Mouse (Mus musculus): ENCODE data around the gene Nkpd1. TPM values are rescaled to one million over a fixed set of nuclear protein-coding genes. Genes with fewer than 3 reads are reported as not detected.
"Not testable (repeated sequence)": the region's sequence is repeated elsewhere in the genome, so short reads cannot be mapped to it uniquely, and the experiment has no call there.

The Nkpd1 gene
- polyA plus RNA-seq, 1 experiment from 2014 or later: not detected

GRCm38 (mm10) chr7:19508150-19508923 is 9.3 kb upstream of the Nkpd1 start, which contains the start of the genes Bloc1s3 and Trappc6a:
Gene Bloc1s3 (minus strand): TSS chr7:19508367.
Gene Trappc6a (plus strand): TSS chr7:19508395.
- no peaks in the 10 kb centered on the region; the same call in 1 of the 2 replicates for H3K4me1 ChIP-seq (ENCODE audit: control insufficient read depth, insufficient read depth, low read length)
- peak within 1 kb of the TSS; percentile 87 for H3K9ac ChIP-seq (replicated peaks; ENCODE audit: low read length)
- peak; percentile 80 for ATAC-seq (replicated peaks; ENCODE audit: insufficient number of reproducible peaks, low FRiP score, low TSS enrichment, low read depth)
- peak within 1 kb of the TSS; percentile 17 for H3K27ac ChIP-seq (replicated peaks; ENCODE audit: low read depth, low read length)
- peak within 1 kb of the TSS; percentile 77 for H3K4me3 ChIP-seq (ENCODE audit: low read depth, low read length)
- H3K9me3 ChIP-seq (replicated peaks; ENCODE audit: control insufficient read depth, low read length): no peaks in the 10 kb centered on the region
- H3K4me2 ChIP-seq (ENCODE audit: low read depth, low read length): peak within 1 kb of the TSS; percentile 96
- under 1% methylated on average over 56 of the region's 56 CpGs for WGBS
- DNase-seq (ENCODE audit: low spot score): peak; percentile 95
- H3K36me3 ChIP-seq (replicated peaks; ENCODE audit: control insufficient read depth, insufficient read depth, low read depth, low read length): no peaks in the 10 kb centered on the region
- H3K27me3 ChIP-seq (ENCODE audit: control insufficient read depth, insufficient read depth, low read length): no peaks in the 10 kb centered on the region

- 11% methylated on average over 15 of the region's 15 CpGs for WGBS
- DNase-seq (ENCODE audit: low spot score) (no peak), ATAC-seq (replicated peaks; ENCODE audit: insufficient number of reproducible peaks, low FRiP score, low TSS enrichment, low read depth) (peak; percentile 5)
- Histone ChIP-seq H3K27me3 (ENCODE audit: control insufficient read depth, insufficient read depth, low read length) (no peaks in the 10 kb centered on the region), H3K4me3 (ENCODE audit: low read depth, low read length) (peak overlapping the region; percentile 77), H3K4me2 (ENCODE audit: low read depth, low read length) (peak overlapping the region; percentile 96), H3K4me1 (ENCODE audit: control insufficient read depth, insufficient read depth, low read length) (no peaks in the 10 kb centered on the region; the same call in 1 of the 2 replicates), H3K9me3 (replicated peaks; ENCODE audit: control insufficient read depth, low read length) (no peaks in the 10 kb centered on the region), H3K36me3 (replicated peaks; ENCODE audit: control insufficient read depth, insufficient read depth, low read depth, low read length) (no peaks in the 10 kb centered on the region), H3K9ac (replicated peaks; ENCODE audit: low read length) (peak overlapping the region; percentile 87), H3K27ac (replicated peaks; ENCODE audit: low read depth, low read length) (no peak overlapping the region)
Observed at GRCm38 (mm10) chr7:19508924-19509568, 8.6 kb upstream of the Nkpd1 start.

- DNase-seq (ENCODE audit: low spot score): no peak
- no peaks in the 10 kb centered on the region for H3K9me3 ChIP-seq (replicated peaks; ENCODE audit: control insufficient read depth, low read length)
- peak overlapping the region; percentile 96 for H3K4me2 ChIP-seq (ENCODE audit: low read depth, low read length)
- WGBS: 96% methylated on average over 7 of the region's 7 CpGs
- no peak overlapping the region; the same call in 1 of the 2 replicates for H3K9ac ChIP-seq (replicated peaks; ENCODE audit: low read length)
- H3K4me3 ChIP-seq (ENCODE audit: low read depth, low read length): peak overlapping the region; percentile 77
- ATAC-seq (replicated peaks; ENCODE audit: insufficient number of reproducible peaks, low FRiP score, low TSS enrichment, low read depth): no peak
- H3K27me3 ChIP-seq (ENCODE audit: control insufficient read depth, insufficient read depth, low read length): no peaks in the 10 kb centered on the region
- H3K4me1 ChIP-seq (ENCODE audit: control insufficient read depth, insufficient read depth, low read length): no peaks in the 10 kb centered on the region; the same call in 1 of the 2 replicates
- H3K27ac ChIP-seq (replicated peaks; ENCODE audit: low read depth, low read length): no peak overlapping the region
- H3K36me3 ChIP-seq (replicated peaks; ENCODE audit: control insufficient read depth, insufficient read depth, low read depth, low read length): no peaks in the 10 kb centered on the region
Observed at GRCm38 (mm10) chr7:19509786-19510185, 7.9 kb upstream of the Nkpd1 start.

- H3K4me1 ChIP-seq (ENCODE audit: control insufficient read depth, insufficient read depth, low read length); H3K27ac ChIP-seq (replicated peaks; ENCODE audit: low read depth, low read length); H3K36me3 ChIP-seq (replicated peaks; ENCODE audit: control insufficient read depth, insufficient read depth, low read depth, low read length); ATAC-seq (replicated peaks; ENCODE audit: insufficient number of reproducible peaks, low FRiP score, low TSS enrichment, low read depth); DNase-seq (ENCODE audit: low spot score); H3K4me3 ChIP-seq (ENCODE audit: low read depth, low read length); H3K27me3 ChIP-seq (ENCODE audit: control insufficient read depth, insufficient read depth, low read length); H3K9me3 ChIP-seq (replicated peaks; ENCODE audit: control insufficient read depth, low read length); H3K4me2 ChIP-seq (ENCODE audit: low read depth, low read length); H3K9ac ChIP-seq (replicated peaks; ENCODE audit: low read length): not testable (repeated sequence)
- WGBS: 93% methylated on average over 6 of the region's 7 CpGs
Observed at GRCm38 (mm10) chr7:19511934-19512333, 5.7 kb upstream of the Nkpd1 start.

- no peaks in the 10 kb centered on the region for H3K9me3 ChIP-seq (replicated peaks; ENCODE audit: control insufficient read depth, low read length)
- ATAC-seq (replicated peaks; ENCODE audit: insufficient number of reproducible peaks, low FRiP score, low TSS enrichment, low read depth) (no peak), DNase-seq (ENCODE audit: low spot score) (no peak)
- no peak overlapping the region for H3K4me2 ChIP-seq (ENCODE audit: low read depth, low read length)
- 83% methylated on average over 6 of the region's 6 CpGs for WGBS
- H3K4me1 ChIP-seq (ENCODE audit: control insufficient read depth, insufficient read depth, low read length): no peaks in the 10 kb centered on the region; the same call in 1 of the 2 replicates
- H3K27ac ChIP-seq (replicated peaks; ENCODE audit: low read depth, low read length): no peak overlapping the region
- no peaks in the 10 kb centered on the region for H3K36me3 ChIP-seq (replicated peaks; ENCODE audit: control insufficient read depth, insufficient read depth, low read depth, low read length)
- H3K27me3 ChIP-seq (ENCODE audit: control insufficient read depth, insufficient read depth, low read length): peaks cover 1% of the 10 kb centered on the region; the same call in 1 of the 2 replicates
- H3K4me3 ChIP-seq (ENCODE audit: low read depth, low read length): no peak overlapping the region
- no peak overlapping the region for H3K9ac ChIP-seq (replicated peaks; ENCODE audit: low read length)
Observed at GRCm38 (mm10) chr7:19512353-19512752, 5.3 kb upstream of the Nkpd1 start.

GRCm38 (mm10) chr7:19520032-19520431 is 2.4 kb downstream of the Nkpd1 start:
- H3K4me3 ChIP-seq (ENCODE audit: low read depth, low read length): peak overlapping the region; percentile 26

GRCm38 (mm10) chr7:19523017-19523756 is 5.5 kb downstream of the Nkpd1 start:
- DNase-seq (ENCODE audit: low spot score): no peak
- Histone ChIP-seq H3K27ac (replicated peaks; ENCODE audit: low read depth, low read length) (no peak overlapping the region), H3K4me1 (ENCODE audit: control insufficient read depth, insufficient read depth, low read length) (peaks cover 7% of the 10 kb centered on the region; the same call in 1 of the 2 replicates), H3K36me3 (replicated peaks; ENCODE audit: control insufficient read depth, insufficient read depth, low read depth, low read length) (no peaks in the 10 kb centered on the region), H3K27me3 (ENCODE audit: control insufficient read depth, insufficient read depth, low read length) (peaks cover 70% of the 10 kb centered on the region), H3K9me3 (replicated peaks; ENCODE audit: control insufficient read depth, low read length) (no peaks in the 10 kb centered on the region), H3K4me3 (ENCODE audit: low read depth, low read length) (peak overlapping the region; percentile 38), H3K9ac (replicated peaks; ENCODE audit: low read length) (no peak overlapping the region), H3K4me2 (ENCODE audit: low read depth, low read length) (peak overlapping the region; percentile 78)
- 13% methylated on average over 72 of the region's 72 CpGs for WGBS
- no peak for ATAC-seq (replicated peaks; ENCODE audit: insufficient number of reproducible peaks, low FRiP score, low TSS enrichment, low read depth)

More at GRCm38 (mm10) chr7:19520032-19520431, 2.4 kb downstream of the Nkpd1 start:
- Histone ChIP-seq H3K9me3 (replicated peaks; ENCODE audit: control insufficient read depth, low read length) (no peaks in the 10 kb centered on the region), H3K36me3 (replicated peaks; ENCODE audit: control insufficient read depth, insufficient read depth, low read depth, low read length) (no peaks in the 10 kb centered on the region), H3K9ac (replicated peaks; ENCODE audit: low read length) (peak overlapping the region; percentile 46), H3K27ac (replicated peaks; ENCODE audit: low read depth, low read length) (no peak overlapping the region), H3K4me1 (ENCODE audit: control insufficient read depth, insufficient read depth, low read length) (peaks cover 7% of the 10 kb centered on the region; the same call in 1 of the 2 replicates), H3K27me3 (ENCODE audit: control insufficient read depth, insufficient read depth, low read length) (peaks cover 74% of the 10 kb centered on the region), H3K4me2 (ENCODE audit: low read depth, low read length) (peak overlapping the region; percentile 36)
- 6% methylated on average over 18 of the region's 23 CpGs for WGBS
- peak; percentile 32 for DNase-seq (ENCODE audit: low spot score)
- ATAC-seq (replicated peaks; ENCODE audit: insufficient number of reproducible peaks, low FRiP score, low TSS enrichment, low read depth): no peak

Measured in embryonic facial prominence, embryonic 11.5 days (tissue).